Mouse (Mus musculus) 3T3-L1 (cell line): ENCODE measurements around the gene Pigs.

Experiments
- DNase-seq: peaks from one replicate; pipeline ENCODE4 v3.0.0-alpha.2; 2015; ENCODE audit warnings: low read depth, low spot score

Gene Pigs

GRCm38 (mm10) chr11:78337040-78337439 lies 8.8 kb downstream of the Pigs start:
- no peak for DNase-seq

- no peak for DNase-seq
Measured at GRCm38 (mm10) chr11:78341702-78342101, 13.5 kb downstream of the Pigs start.

GRCm38 (mm10) chr11:78343381-78344327 lies 15.4 kb downstream of the Pigs start, which contains the start of gene Unc119:
Unc119 (plus strand) TSS chr11:78343482.
- peak; percentile 56 for DNase-seq

- DNase-seq, result peak; percentile 52
Measured at GRCm38 (mm10) chr11:78344328-78344889, 16.2 kb downstream of the Pigs start.

GRCm38 (mm10) chr11:78344890-78345715 lies 16.9 kb downstream of the Pigs start:
- DNase-seq, result peak; percentile 59

GRCm38 (mm10) chr11:78345801-78346200 lies 17.6 kb downstream of the Pigs start:
- no peak for DNase-seq

GRCm38 (mm10) chr11:78346326-78347069 lies 18.3 kb downstream of the Pigs start:
- no peak for DNase-seq

GRCm38 (mm10) chr11:78347070-78347754 lies 19.0 kb downstream of the Pigs start:
- peak; percentile 90 for DNase-seq

- no peak for DNase-seq
Measured at GRCm38 (mm10) chr11:78347908-78348307, 19.7 kb downstream of the Pigs start.

- no peak for DNase-seq
Measured at GRCm38 (mm10) chr11:78348474-78348873, 20.3 kb downstream of the Pigs start.

- no peak for DNase-seq
Measured at GRCm38 (mm10) chr11:78349441-78350358, 21.5 kb downstream of the Pigs start.

- DNase-seq, result no peak
Measured at GRCm38 (mm10) chr11:78353081-78353480, 24.9 kb downstream of the Pigs start.

- no peak for DNase-seq
Measured at GRCm38 (mm10) chr11:78354905-78355304, 26.7 kb downstream of the Pigs start.

GRCm38 (mm10) chr11:78355471-78356238 lies 27.4 kb downstream of the Pigs start:
- DNase-seq, result peak; percentile 81

- DNase-seq, result no peak
Measured at GRCm38 (mm10) chr11:78358330-78359007, 30.3 kb downstream of the Pigs start.

- DNase-seq, result peak; percentile 92
Measured at GRCm38 (mm10) chr11:78360125-78360788, 32.0 kb downstream of the Pigs start.

GRCm38 (mm10) chr11:78360789-78361131 lies 32.5 kb downstream of the Pigs start:
- no peak for DNase-seq
